Mouse (Mus musculus): ENCODE data around the gene Osbpl5.
"Not testable (repeated sequence)": the region's sequence is repeated elsewhere in the genome, so short reads cannot be mapped to it uniquely, and the experiment has no call there.

The Osbpl5 gene

DNA sequence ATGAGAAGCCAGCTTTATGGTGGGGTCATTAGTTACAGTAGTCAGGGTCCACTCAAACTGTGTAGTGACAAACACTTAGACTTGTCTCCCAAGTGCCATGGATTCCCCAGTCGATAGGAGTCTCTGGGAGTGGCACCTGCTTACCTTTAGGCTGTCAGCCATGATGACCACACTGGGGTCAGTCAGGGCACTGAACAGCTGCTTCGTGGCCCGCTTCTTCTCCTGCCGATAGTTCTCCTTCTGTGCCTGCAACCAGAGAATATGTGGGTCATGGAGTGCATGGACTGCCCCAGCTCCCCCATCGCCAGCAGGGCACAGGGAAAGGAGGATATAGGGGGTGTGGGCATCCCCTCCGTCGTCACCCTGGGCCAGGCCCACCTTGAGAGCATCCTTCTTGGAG is 47.4 kb downstream of the Osbpl5 start:
- DNase-seq (ENCODE audit: low spot score in 2 of 2): no peak

DNA sequence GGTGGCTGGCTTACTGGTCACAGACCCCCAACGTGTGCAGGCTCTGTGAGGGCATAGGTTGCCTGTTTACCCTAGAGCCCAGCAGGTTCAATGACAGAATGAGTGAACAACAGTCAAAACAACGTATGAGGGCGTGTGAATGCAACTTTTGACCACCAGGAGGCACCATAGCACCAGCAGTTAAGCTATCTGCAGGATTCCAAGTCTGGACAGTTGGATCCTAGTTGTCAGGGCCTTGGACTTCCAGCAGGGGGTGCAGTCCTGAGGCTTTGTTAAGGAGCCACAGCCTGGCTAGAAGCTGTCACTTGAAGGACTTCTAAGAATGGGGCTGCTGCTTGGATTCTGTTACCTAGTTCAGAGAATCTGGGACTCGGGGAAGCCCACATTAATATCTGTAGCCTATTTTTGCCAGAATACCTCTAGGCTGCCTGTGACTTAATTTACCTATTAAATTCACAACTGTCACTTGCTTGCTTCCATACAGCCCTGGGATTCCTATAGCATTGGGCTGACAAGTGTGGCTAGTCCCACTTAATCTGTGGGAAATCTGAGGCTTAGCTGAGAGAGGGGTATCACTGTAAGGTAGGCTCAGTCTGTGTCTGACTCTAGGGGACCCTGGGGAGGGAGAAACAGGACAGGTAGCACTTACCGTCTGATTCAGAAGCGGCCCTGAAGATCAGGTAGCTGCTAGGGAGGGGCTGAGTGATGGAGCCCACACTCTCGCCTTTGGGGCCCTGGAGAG is 49.9 kb downstream of the Osbpl5 start:
- DNase-seq (ENCODE audit: low spot score in 2 of 2): peak; percentile 81 to 92

DNA sequence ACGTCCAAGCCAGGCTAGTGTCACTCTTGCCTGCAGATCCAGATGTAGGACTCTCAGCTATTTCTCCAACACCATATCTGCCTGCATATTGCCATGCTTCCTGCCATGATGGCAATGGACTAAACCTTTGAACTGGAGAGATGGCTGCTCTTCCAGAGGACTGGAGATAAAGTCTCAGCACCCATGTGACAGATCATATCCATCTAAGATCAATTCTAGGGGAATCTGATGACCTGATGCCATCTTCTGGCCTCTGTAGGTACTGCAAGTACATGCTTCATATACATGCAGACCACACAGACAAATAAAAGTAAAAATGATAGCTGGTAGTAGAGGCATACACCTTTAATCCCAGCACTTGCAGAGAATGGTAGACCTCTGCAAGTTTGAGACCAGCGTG is 60.6 kb downstream of the Osbpl5 start:
- DNase-seq (ENCODE audit: low spot score in 2 of 2): peak; percentile 20 to 56

DNA sequence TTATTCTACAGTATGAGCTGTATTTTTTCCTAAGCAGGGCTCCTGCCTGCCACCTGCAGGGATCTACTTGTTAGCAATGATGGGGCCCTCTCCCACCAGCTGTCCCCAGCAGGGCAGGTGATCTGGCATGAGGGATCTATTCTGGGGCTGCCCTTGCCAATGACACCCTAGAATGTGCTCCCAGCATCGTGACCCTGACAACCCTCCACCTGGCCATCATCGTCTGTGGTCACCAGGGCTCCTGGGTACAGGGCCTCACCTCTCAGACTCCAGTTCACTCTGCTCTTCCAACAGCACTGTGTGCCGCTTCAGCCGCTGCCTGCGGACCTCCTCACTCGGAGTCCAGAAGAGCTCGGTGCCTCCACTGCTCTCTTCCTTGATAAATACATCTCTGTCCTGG is 62.2 kb downstream of the Osbpl5 start:
- DNase-seq (ENCODE audit: low spot score in 2 of 2): no peak

DNA sequence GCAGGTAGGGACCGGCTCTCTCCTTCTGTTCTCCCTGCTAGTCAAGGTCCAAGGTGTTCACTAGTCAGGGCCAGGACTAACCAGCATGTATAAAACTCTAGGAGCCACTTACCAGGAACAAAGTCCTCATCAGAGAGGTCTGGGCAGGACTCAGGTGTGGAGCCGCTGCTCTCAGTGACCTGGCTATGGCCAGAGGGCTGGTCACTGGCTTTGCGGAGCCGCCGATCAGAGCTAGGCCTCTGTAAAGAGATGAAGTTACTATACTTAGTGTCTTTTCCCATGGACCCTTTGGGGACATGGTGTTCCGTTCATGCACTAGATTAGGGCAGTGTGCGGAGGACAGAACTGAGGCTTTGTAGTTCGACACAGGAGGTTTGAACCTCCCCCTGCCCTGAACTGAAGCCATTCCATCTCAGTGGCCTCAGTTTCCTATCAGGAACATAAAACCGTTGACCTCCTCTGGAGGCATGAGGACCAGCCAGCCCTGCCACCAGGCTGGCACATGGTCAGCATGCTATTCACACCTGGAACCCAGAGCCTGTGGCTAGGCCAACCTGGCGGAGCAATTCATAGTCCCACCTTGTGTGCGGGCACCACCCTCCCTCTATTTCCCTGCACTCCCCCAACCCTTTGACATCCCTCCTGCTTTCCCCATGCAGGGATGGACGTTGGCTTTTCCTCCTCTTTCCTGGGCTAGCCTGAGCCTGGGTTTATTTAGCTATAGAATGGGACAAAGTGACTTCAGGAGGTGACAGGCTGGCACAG is 63.9 kb downstream of the Osbpl5 start:
- no peak for DNase-seq (ENCODE audit: low spot score in 2 of 2)

DNA sequence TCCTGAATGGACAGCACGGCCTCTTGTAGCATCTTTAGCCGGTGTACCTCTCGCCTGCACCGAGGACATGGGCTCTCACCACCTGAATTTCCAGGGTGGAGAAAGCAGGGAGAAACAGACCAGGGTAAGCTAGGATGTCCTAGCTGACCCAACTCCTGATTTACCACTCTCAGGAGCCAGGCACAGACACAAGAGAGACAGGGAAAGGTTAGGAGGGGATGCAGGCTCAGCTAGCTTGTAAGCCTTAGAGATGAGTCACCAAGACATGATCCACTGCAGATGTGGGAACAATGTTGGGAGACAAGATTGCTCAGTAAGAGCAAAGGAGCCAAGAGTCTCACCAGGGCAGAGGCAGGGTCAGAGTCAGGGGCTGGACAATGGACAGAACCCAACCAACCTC is 64.9 kb downstream of the Osbpl5 start:
- DNase-seq (ENCODE audit: low spot score in 2 of 2): no peak

DNA sequence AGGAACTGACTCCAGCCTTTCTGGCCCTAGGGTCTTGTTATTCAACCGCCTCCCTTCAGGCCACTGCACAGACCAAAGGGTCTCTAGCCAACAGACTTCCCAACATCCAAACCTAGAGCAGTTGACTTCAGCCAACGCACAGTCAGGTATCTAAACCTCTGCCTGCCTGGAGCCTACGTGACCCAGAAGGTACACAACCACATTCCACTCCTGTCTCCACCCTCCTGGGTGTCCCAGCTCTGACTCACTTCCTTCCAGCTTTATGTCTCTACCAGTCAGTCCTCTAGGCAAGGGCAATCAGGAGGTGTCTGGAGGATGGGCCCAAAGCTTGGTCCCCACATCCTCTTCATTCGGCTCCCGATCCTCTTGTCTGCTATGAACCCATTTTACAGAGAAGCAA is 65.6 kb downstream of the Osbpl5 start:
- DNase-seq (ENCODE audit: low spot score in 2 of 2): no peak

DNA sequence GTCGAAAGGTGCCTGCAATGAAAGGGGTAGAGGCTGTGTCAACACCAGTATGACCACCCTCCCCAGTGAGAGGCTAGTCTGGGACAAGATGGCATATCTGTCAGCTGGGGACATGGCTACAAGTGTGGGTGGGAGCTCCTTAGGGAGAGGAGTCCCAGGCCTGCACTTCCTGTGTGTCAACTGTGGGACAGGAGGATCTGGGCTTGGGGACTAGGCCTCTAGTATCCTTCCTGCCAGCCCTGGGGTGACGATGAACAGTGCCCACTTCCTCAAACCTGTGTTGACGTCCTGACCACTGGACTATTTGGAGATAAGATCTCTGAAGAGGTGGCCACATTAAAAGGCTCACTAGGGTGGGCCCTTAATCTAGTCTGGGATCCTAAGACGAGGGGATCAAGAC is 66.8 kb downstream of the Osbpl5 start:
- DNase-seq (ENCODE audit: low spot score in 2 of 2): no peak

DNA sequence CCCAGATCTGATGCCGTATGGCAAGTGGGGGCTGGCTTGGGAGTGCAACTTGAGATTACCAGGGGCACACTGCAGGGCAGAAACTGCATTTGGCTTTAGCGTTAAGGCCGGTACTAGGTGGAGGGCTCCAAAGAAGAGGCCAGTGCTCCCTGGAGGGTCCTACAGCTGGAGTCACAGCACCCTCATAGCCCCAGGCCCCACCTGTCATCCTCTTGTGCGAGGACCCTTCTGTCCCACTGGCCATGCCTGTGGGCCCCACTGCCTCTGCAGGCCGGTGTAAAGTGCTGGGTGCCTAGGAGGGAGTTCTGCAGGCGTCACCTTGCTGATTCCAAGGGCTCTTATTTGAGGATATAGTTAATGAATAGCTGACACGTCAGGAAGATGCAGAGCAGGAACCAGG is 67.3 kb downstream of the Osbpl5 start:
- no peak for DNase-seq (ENCODE audit: low spot score in 2 of 2)

DNA sequence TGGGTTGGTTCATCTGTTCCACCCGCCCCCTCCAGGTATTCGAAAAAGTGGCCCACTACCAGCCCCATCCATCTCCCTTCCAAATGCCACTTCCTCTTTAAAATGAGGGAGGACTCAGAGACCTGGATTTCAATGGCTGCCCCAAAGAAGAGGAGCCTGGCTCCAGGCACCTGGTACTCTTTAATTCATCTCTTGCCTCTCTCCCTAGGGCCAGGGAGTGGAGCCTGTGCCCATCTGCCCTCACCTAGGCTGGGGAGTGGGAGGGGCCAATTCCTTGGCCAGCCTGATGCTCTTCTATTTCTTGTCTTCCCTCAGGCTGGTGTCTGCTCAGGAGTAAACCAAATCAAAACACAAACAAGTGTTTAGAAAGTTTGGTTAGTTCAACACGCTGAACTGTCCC is 70.1 kb downstream of the Osbpl5 start:
- not testable (repeated sequence) for DNase-seq (ENCODE audit: low spot score in 2 of 2)

DNA sequence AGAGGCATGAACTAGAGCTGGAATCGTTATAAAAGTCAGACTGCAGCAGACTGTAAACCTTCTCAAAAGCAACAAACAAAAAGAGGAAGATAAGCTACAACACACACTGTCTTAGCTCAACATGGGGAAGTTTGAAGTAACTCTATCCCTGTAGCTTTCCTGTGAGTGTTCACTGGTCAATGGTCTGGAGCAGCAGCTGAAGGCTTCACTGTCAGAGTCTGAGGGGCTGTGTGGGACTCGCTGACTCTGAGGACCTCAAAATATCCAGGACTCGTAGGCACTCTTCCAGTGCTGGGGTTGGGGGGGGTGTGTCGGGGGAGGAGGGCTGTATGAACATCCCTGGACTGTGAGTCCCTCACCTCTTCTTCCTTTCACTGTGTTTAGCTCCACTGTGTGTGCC is 70.6 kb downstream of the Osbpl5 start:
- DNase-seq (ENCODE audit: low spot score in 2 of 2): not testable (repeated sequence)

DNA sequence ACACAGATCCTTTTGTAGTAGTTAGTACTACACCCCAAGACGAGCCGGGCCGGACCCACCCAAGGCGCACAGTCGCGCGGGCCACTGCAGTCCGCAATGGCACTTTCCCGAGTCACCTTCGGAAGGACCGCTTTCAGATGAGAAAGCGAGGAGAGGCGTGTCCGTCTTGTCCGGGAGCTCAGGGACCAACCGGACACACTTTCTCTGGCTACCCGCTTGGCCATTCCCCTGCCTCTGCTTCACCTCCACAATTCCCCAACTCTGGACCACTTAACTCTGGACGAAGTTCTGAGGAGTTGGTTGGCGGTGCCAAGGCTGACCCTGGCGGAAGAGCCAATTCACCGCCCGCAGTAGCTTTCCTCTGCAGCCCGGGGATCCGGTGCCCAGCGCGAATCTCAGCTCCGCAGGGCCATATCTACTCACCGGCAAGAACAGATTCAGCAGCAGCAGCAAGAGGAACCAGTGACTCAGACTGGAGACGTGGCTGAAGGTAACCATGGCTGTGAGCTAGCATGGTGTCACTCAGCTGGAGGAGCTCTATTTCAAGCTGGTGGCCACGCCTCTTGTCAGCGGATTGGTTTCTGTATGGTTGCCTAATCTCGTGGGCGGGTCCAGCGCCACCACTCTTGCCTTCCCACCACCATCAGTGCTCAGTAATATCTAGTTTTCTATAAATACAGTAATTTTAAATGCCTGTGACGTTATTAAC is 71.3 kb downstream of the Osbpl5 start, which contains the start of gene Tnfrsf23:
TSS of gene Tnfrsf23 (minus strand) at position 514 of the 709 bp plus-strand sequence.
- peak; percentile 24 to 39 for DNase-seq (ENCODE audit: low spot score in 2 of 2)

DNA sequence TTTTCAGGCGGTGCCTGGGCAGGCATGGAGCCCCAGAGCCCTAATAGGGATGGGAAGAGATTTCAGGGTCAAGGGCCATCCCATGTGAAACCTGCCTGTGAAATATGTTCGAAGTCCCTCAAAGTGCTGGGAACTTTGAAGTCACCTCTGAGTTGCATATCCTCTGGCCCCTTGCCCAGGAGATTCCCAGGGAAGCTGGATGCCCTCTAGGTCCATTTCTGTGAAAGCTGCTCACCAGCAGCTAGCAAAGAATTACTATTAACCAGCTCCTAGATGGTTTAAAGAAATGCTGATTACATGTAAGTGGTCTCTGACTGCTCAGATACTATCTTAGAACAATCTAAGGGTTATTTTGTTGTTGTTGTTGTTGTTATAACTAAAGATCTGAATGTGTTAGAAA is 72.2 kb downstream of the Osbpl5 start:
- DNase-seq (ENCODE audit: low spot score in 2 of 2): not testable (repeated sequence)

DNA sequence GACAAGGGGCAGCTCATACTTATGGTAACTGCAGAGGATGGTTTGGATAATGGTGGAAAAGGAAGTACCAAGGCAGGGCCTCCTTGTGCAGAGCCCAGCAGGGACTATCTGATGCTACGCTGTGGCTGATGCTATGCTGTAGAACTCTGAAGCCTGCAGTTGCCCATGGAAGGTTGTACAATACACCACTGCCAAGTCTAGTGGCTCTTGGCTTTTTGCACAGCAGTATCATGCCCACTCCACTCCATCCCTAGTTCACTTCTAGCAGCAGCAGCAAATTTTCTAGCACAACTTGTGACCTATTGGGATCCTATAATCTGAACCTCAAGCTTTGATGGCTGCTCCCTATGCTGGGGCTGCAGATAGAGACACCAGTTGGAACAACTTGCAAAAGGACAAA is 75.2 kb downstream of the Osbpl5 start:
- DNase-seq (ENCODE audit: low spot score in 2 of 2): no peak

DNA sequence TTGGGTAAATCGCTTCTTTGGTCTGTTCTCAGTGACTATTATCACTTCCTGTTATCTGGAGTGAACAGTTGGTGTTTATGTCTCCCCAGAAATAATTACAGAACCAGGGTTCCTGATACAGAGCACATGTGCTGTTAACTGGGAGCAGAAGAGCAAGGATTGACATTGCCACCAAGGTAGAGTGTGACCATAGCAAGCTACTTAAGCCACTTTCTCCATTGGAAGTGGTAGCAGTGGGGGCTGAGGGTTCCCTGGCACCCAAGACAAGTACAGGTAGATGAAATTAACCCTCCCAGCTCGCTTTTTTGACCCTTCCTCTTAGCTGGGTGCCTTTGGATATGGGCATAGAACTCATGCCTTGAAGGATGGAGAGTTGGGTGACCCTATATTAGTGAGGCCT is 75.9 kb downstream of the Osbpl5 start:
- not testable (repeated sequence) for DNase-seq (ENCODE audit: low spot score in 2 of 2)

DNA sequence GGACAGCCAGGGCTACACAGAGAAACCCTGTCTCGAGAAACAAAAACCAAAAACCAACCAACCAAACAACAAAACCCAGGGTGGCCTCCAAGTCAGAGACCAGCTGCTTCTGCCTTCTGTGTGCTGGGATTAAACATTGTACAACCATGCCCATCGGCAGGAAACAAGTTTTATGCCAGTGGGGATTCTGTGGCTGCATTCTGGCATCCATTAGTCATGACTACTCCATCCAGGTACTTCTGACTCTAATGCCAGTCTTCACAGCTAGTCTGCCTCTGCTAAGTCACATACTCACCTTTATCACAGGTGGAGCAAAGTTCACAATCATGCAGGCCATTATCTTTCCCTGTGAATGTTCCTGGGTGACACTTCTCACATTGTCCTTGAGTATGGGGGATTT is 77.1 kb downstream of the Osbpl5 start:
- not testable (repeated sequence) for DNase-seq (ENCODE audit: low spot score in 2 of 2)

DNA sequence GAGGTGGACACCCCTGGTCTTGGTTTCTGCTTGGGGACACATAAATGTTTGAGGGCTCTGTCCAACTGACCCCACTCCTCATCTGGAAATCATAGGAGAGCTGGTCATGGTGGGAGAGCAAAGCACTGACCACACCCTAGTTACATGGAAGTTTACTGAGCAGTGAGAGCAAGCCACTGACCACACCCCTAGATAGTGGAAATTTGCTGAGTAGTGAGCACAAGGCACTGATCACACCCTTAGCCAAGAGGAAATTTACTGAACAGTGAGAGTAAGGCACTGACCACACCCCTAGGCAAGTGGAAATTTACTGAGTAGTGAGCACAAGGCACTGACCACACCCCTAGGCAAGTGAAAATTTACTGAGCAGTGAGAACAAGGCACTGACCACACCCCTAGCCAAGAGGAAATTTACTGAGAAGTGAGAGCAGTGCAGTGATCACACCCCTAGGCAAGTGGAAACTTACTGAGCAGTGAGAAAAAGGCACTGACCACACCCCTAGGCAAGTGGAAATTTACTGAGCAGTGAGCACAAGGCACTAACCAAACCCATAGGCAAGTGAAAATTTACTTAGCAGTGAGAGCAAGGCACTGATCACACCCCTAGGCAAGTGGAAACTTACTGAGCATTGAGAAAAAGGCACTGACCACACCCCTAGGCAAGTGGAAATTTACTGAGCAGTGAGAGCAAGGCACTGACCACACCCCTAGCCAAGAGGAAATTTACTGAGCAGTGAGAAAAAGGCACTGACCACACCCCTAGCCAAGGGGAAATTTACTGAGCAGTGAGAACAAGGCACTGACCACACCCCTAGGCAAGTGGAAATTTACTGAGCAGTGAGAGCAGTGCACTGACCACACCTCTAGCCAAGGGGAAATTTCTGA is 90.1 kb downstream of the Osbpl5 start:
- no peak for DNase-seq (ENCODE audit: low spot score in 2 of 2)

DNA sequence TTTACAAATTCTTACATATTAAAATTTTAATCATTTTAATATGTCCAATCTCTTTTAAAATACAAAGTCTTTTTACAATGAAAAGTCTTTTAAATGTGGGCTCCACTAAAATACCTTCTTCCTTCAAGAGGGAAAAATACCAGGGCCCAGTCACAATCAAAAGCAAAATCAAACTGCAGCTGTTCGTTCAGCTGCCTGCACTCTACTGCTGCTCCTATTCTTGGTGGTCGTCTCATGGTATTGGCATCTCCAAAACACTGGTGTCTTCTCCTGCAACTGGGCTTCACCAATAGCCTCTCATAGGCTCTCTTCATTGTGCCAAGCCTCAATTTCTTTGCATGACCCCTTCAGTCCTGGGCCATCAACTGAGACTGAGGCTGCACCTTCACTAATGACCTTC is 93.3 kb downstream of the Osbpl5 start:
- no peak for DNase-seq (ENCODE audit: low spot score in 2 of 2)

DNA sequence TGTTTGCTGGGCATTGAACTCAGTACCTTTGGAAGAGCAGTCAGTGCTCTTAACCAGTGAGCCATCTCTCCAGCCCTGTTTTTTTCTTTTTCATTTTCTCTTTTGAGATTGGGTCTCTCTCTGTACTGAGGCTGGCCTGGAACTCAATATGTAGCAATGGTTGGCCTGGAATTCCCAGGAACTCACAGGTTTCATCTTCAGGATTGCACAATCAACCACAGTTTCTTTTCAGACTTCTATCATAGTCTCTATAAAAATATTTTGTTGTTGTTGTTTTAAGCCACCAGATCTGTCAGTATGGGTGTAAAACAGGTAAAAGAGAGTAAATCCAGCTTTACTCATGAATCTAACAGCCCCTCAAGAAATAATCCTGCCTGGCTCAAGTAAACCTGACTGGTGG is 96.0 kb downstream of the Osbpl5 start:
- no peak for DNase-seq (ENCODE audit: low spot score in 2 of 2)

DNA sequence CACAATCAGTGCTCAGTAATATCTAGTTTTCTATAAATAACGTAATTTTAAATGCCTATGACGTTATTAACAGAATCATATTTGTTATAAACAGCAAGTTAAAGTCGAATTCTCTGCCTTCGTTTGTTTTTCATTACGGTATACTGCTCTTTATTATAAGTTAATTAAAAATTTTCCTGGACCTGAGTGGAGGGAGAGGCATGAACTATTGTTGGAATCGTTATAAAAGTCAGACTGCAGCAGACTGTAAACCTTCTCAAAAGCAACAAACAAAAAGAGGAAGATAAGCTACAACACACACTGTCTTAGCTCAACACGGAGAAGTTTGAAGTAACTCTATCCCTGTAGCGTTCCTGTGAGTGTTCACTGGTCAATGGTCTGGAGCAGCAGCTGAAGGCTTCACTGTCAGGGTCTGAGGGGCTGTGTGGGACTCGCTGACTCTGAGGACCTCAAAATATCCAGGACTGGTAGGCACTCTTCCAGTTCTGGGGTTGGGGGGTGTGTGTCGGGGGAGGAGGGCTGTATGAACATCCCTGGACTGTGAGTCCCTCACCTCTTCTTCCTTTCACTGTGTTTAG is 106.9 kb downstream of the Osbpl5 start:
- DNase-seq (ENCODE audit: low spot score in 2 of 2): not testable (repeated sequence)

All from thymus, postnatal 10 days (tissue).